Mouse (Mus musculus) forebrain, embryonic 16.5 days (tissue): Measurements from ENCODE around the gene Nfix. TPM values are rescaled to one million over a fixed set of nuclear protein-coding genes. Genes with fewer than 3 reads are reported as not detected.
A peak's percentile ranks its signal among the peaks of the same experiment; 100 is the strongest.

Source experiments
- ATAC-seq: fragments of 200-750 bp; cut with Nextera tagmentation; 2 replicates; pipeline ENCODE4 v1.8.0; 2017; ENCODE audit warnings: mild to moderate bottlenecking, moderate library complexity
- H3K27ac ChIP-seq: fragments of 300-500 bp; sonication (generic); 2 replicates; pipeline ENCODE4 v1.5.1; 2014; ENCODE audit warnings: low read length, control low read depth
- H3K27me3 ChIP-seq: fragments of 300-500 bp; sonication (generic); replicated peaks from 2 replicates; pipeline ENCODE4 v1.6.1; 2014; ENCODE audit warnings: low read length; ENCODE audit not compliant: control insufficient read depth, insufficient read depth
- H3K36me3 ChIP-seq: fragments of 300-500 bp; sonication (generic); 2 replicates; pipeline ENCODE4 v1.6.1; 2014; ENCODE audit not compliant: control insufficient read depth, insufficient read depth
- H3K4me1 ChIP-seq: fragments of 300-500 bp; sonication (generic); replicated peaks from 2 replicates; pipeline ENCODE4 v1.6.1; 2014; ENCODE audit warnings: low read length; ENCODE audit not compliant: control insufficient read depth, insufficient read depth
- H3K4me2 ChIP-seq: fragments of 300-500 bp; sonication (generic); 2 replicates; pipeline ENCODE4 v1.6.1; 2014; ENCODE audit warnings: mild to moderate bottlenecking, low read length, control low read depth
- H3K4me3 ChIP-seq: fragments of 300-500 bp; sonication (generic); replicated peaks from 2 replicates; pipeline ENCODE4 v1.5.1; 2014; ENCODE audit warnings: mild to moderate bottlenecking, low read length, control low read depth
- H3K9ac ChIP-seq: fragments of 300-500 bp; sonication (generic); replicated peaks from 2 replicates; pipeline ENCODE4 v1.6.1; 2014; ENCODE audit warnings: low read depth, low read length, control low read depth
- H3K9me3 ChIP-seq: fragments of 300-500 bp; sonication (generic); 2 replicates; pipeline ENCODE4 v1.6.1; 2016; ENCODE audit warnings: low read length; ENCODE audit not compliant: control insufficient read depth
- WGBS: fragments of 180-500 bp; shearing (Covaris S2); extraction: QIAGEN DNeasy Blood & Tissue Kit; methylation state at CpG from one replicate; pipeline ENCODE4 v1.1.7; 2014; 5-methylcytosine and 5-hydroxymethylcytosine counted together
- polyA plus RNA-seq: library from polyadenylated mRNA; unstranded; fragments of >200 nt; fragmentation: Nextera tagmentation; extraction: Ambion mirVana; gene quantifications from 2 replicates; pipeline ENCODE4 v1.2.1, GENCODE M21; 2015

The Nfix gene
- polyA plus RNA-seq, 1 experiment from 2014 or later = 440 TPM

- peak; percentile 67 for ATAC-seq
- peaks cover 42% of the 10 kb centered on the region for H3K4me1 ChIP-seq
Measured at GRCm38 (mm10) chr8:84722850-84723570, 77.1 kb downstream of the Nfix start, which contains the start of gene G430095P16Rik. TSS of gene G430095P16Rik (plus strand) at chr8:84723007.

GRCm38 (mm10) chr8:84722530-84722849 is 77.7 kb downstream of the Nfix start:
- H3K9ac ChIP-seq = peak overlapping the region; percentile 40; the same call in 1 of the 2 replicates
- ATAC-seq = no peak

More at GRCm38 (mm10) chr8:84722850-84723570, 77.1 kb downstream of the Nfix start, which contains the start of gene G430095P16Rik:
- no peaks in the 10 kb centered on the region for H3K27me3 ChIP-seq
- no peak within 1 kb of the TSS for H3K4me3 ChIP-seq
- WGBS = 9% methylated on average over 9 of the region's 10 CpGs
- 0 out of 2 replicates have a peak within 1 kb of the TSS, but pooled peaks have one; percentile 5 for H3K4me2 ChIP-seq
- H3K36me3 ChIP-seq = peaks cover 16% of the 10 kb centered on the region
- H3K9me3 ChIP-seq = no peaks in the 10 kb centered on the region
- H3K9ac ChIP-seq = peak within 1 kb of the TSS; percentile 40
- H3K27ac ChIP-seq = peak within 1 kb of the TSS; percentile 93

GRCm38 (mm10) chr8:84718959-84719690 is 81.0 kb downstream of the Nfix start:
- no peak for ATAC-seq
- H3K9me3 ChIP-seq = no peaks in the 10 kb centered on the region
- H3K4me1 ChIP-seq = peaks cover 46% of the 10 kb centered on the region
- no peaks in the 10 kb centered on the region for H3K27me3 ChIP-seq
- no peak overlapping the region for H3K4me3 ChIP-seq
- H3K9ac ChIP-seq = no peak overlapping the region
- no peak overlapping the region for H3K4me2 ChIP-seq
- H3K36me3 ChIP-seq = peaks cover 7% of the 10 kb centered on the region
- H3K27ac ChIP-seq = peak overlapping the region; percentile 44; the same call in 1 of the 2 replicates
- 86% methylated on average over 5 of the region's 5 CpGs for WGBS

More at GRCm38 (mm10) chr8:84722530-84722849, 77.7 kb downstream of the Nfix start:
- Histone ChIP-seq H3K27ac (peak overlapping the region; percentile 93), H3K4me3 (no peak overlapping the region), H3K36me3 (peaks cover 16% of the 10 kb centered on the region), H3K4me2 (no peak overlapping the region), H3K9me3 (no peaks in the 10 kb centered on the region), H3K27me3 (no peaks in the 10 kb centered on the region), H3K4me1 (peaks cover 38% of the 10 kb centered on the region)
- WGBS = 41% methylated on average over 6 of the region's 6 CpGs

- H3K4me3 ChIP-seq = no peak overlapping the region
- ATAC-seq = no peak
- no peaks in the 10 kb centered on the region for H3K9me3 ChIP-seq
- WGBS = 77% methylated on average over 5 of the region's 5 CpGs
- H3K4me1 ChIP-seq = peaks cover 46% of the 10 kb centered on the region
- peak overlapping the region; percentile 44; the same call in 1 of the 2 replicates for H3K27ac ChIP-seq
- H3K9ac ChIP-seq = no peak overlapping the region
- peaks cover 10% of the 10 kb centered on the region for H3K36me3 ChIP-seq
- H3K27me3 ChIP-seq = no peaks in the 10 kb centered on the region
- H3K4me2 ChIP-seq = no peak overlapping the region
Measured at GRCm38 (mm10) chr8:84718476-84718875, 81.7 kb downstream of the Nfix start.

- Histone ChIP-seq H3K27ac (peak overlapping the region; percentile 55), H3K9me3 (no peaks in the 10 kb centered on the region), H3K9ac (peak overlapping the region; percentile 32; the same call in 1 of the 2 replicates), H3K4me3 (no peak overlapping the region), H3K36me3 (peaks cover 10% of the 10 kb centered on the region), H3K4me1 (peaks cover 49% of the 10 kb centered on the region), H3K27me3 (no peaks in the 10 kb centered on the region), H3K4me2 (no peak overlapping the region)
- 72% methylated on average over 11 of the region's 11 CpGs for WGBS
- no peak for ATAC-seq
Measured at GRCm38 (mm10) chr8:84716790-84717189, 83.4 kb downstream of the Nfix start.

GRCm38 (mm10) chr8:84715893-84716468 is 84.2 kb downstream of the Nfix start:
- ATAC-seq = no peak
- peaks cover 7% of the 10 kb centered on the region for H3K36me3 ChIP-seq
- no peaks in the 10 kb centered on the region for H3K9me3 ChIP-seq
- H3K4me1 ChIP-seq = peaks cover 57% of the 10 kb centered on the region
- H3K9ac ChIP-seq = peak overlapping the region; percentile 51
- H3K27me3 ChIP-seq = no peaks in the 10 kb centered on the region
- WGBS = 14% methylated on average over 27 of the region's 27 CpGs
- H3K4me3 ChIP-seq = no peak overlapping the region
- H3K27ac ChIP-seq = peak overlapping the region; percentile 86
- H3K4me2 ChIP-seq = peak overlapping the region; percentile 16

GRCm38 (mm10) chr8:84714161-84714560 is 86.0 kb downstream of the Nfix start:
- H3K36me3 ChIP-seq = peaks cover 4% of the 10 kb centered on the region
- H3K4me2 ChIP-seq = no peak overlapping the region
- 42% methylated on average over 4 of the region's 4 CpGs for WGBS
- peak overlapping the region; percentile 27 for H3K9ac ChIP-seq
- no peak overlapping the region for H3K4me3 ChIP-seq
- H3K4me1 ChIP-seq = peaks cover 68% of the 10 kb centered on the region
- peak overlapping the region; percentile 78 for H3K27ac ChIP-seq
- no peaks in the 10 kb centered on the region for H3K9me3 ChIP-seq
- H3K27me3 ChIP-seq = no peaks in the 10 kb centered on the region
- ATAC-seq = no peak

- no peaks in the 10 kb centered on the region for H3K27me3 ChIP-seq
- no peaks in the 10 kb centered on the region for H3K9me3 ChIP-seq
- no peak for ATAC-seq
- peaks cover 3% of the 10 kb centered on the region for H3K36me3 ChIP-seq
- peak overlapping the region; percentile 7 for H3K9ac ChIP-seq
- 18% methylated on average over 4 of the region's 4 CpGs for WGBS
- peaks cover 75% of the 10 kb centered on the region for H3K4me1 ChIP-seq
- no peak overlapping the region for H3K4me3 ChIP-seq
- no peak overlapping the region for H3K4me2 ChIP-seq
- H3K27ac ChIP-seq = peak overlapping the region; percentile 78
Measured at GRCm38 (mm10) chr8:84713381-84713780, 86.8 kb downstream of the Nfix start.

GRCm38 (mm10) chr8:84712759-84713120 is 87.4 kb downstream of the Nfix start:
- Histone ChIP-seq H3K4me2 (no peak overlapping the region), H3K27me3 (peaks cover 3% of the 10 kb centered on the region; the same call in 1 of the 2 replicates), H3K9ac (no peak overlapping the region), H3K9me3 (no peaks in the 10 kb centered on the region), H3K4me3 (no peak overlapping the region), H3K36me3 (peaks cover 3% of the 10 kb centered on the region), H3K4me1 (peaks cover 81% of the 10 kb centered on the region), H3K27ac (peak overlapping the region; percentile 78)
- 4% methylated on average over 3 of the region's 3 CpGs for WGBS
- ATAC-seq = no peak
